Mouse (Mus musculus) sigmoid colon, adult 10 weeks (tissue): Measurements from ENCODE around the gene Rufy2. TPM values are rescaled to one million over a fixed set of nuclear protein-coding genes. Genes with fewer than 3 reads are reported as not detected.

Experiments
- polyA plus RNA-seq: library from polyadenylated mRNA; stranded (reverse); fragments of 350-450 nt; fragmentation: Illumina TruSeq; extraction: RNeasy Lipid Tissue Mini Kit (QIAGEN cat#74804); gene quantifications from one replicate; pipeline ENCODE4 v1.2.3, GENCODE M21; 2014; ENCODE audit warnings: low read depth, low replicate concordance

The Rufy2 gene
- polyA plus RNA-seq: 28.5 TPM

DNA sequence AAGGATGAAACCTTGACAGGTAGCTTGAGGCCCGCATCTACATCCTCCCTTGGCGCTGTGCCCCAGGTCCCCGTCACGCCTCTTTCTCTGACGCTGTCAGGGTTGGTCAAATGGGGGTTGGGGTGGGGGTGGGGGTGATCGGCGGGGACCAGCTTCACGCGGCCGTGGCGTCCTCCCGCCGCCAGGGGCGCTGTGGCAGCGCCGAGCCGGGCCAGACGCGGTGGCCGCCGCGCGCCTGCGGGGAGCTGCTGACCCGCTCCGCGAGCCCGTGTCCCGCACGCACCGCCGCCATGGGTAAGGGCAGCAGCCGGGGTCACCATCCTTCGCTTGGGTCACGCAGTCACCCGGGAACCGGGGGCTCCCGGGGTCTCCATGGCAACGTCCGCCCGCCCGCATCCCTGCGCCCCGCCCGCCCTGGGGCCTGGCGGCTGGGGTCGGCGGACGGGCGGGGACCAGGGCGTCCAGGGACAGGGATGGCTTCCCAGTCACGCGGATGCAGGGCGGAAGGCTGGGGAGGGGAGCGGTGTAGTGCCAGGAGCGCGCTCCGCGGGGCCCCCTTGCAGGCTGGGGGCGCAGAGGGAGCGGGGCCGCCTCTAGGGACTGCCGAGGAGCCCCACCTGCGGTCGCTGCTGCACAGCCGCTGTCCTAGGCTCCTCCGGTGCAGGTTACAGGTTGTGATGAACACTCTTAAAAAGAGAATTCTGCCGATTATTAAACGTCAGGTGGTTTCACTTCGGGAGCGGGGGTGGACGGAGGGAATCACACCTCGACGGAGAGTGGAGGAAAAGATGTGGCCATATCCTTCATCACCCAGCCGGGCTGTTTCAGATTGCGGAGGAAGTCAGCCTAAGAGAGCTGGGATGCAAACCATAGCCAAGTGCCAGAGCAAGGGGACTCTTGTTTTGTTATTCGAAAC, at the start of gene Rufy2:
Gene Rufy2 (plus strand): TSS at position 185 of the 916 bp plus-strand sequence.

DNA sequence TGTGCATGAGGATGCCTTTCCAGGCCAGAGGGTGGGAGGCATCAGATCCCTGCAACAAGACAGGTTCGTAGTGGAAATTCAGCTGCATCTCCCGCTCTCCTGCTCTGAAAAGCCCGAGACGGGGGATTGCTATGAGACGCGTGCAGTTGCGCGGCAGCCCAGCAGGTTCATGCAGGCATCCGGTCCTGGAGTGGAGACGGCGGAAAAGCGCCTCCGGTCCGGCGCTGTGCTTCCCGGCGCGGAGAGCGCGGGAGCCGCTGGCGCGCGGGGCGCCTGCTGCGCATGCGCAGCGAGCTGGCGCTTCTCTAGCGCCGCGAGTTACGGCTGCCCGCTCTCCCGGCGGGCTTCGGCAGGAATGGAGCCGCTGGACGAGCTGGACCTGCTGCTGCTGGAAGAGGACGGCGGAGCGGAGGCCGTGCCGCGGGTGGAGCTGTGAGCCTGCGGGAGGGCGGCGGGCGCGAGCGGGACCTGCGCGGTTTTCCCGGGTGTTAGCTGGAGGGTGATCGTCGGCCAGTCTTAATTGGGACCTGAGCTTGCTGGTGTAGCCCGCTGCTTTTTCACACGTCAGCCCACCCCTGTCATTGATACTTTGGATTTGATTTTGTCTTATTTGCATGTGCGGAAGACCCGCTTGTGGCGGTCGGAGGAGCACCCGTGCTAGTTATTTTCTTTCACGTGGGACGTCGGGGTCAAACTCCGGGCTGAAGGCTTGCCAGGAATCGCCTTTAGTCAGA, 33.1 kb upstream of the Rufy2 start, which contains the start of gene Dna2:
Gene Dna2 (plus strand): TSS at position 289 of the 734 bp plus-strand sequence.

DNA sequence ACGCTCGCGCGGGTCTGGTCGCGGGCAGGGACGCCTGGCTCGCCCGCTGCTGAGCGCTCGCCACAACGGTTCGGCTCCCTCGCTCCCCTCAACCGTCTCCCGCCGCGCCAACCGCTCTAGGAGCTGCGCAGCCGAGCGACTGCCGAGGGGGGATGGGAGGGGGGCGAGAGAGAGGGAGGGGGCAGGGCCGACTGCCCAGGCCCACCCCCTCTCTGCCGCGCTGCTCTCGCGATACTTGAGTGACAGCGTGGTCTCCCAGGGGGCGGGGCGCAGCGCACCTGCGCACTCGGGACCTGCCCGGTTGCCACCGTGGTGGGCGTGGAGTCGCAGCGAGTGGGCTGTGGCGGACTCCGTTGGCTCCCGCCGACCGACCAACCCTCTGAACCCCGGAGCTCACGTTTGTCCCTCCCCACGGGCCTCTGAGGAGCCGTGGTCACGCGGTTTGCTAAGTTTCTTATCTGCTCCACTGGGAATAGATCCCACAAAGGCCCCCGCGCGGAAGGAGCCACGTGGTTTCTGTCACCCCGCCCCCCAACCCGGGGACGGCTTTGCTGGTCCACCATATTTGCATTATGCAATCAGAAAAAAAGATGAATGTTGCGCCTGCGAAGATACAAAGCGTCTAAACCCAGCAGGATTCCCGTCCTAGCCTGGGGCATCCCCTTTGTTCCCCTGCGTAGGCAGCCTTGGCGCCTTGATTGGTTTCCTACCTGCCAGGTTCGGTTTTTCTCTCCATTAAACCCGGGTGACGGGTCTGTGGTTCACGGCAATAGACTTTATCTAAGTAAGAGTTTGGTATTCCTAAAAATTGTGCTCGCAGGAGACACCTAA, 43.9 kb downstream of the Rufy2 start, which contains the start of the genes Hnrnph3 and Pbld2:
Gene Hnrnph3 (minus strand): TSS at position 469 of the 831 bp plus-strand sequence.
Gene Pbld2 (plus strand): TSS at position 567 of the 831 bp plus-strand sequence.

DNA sequence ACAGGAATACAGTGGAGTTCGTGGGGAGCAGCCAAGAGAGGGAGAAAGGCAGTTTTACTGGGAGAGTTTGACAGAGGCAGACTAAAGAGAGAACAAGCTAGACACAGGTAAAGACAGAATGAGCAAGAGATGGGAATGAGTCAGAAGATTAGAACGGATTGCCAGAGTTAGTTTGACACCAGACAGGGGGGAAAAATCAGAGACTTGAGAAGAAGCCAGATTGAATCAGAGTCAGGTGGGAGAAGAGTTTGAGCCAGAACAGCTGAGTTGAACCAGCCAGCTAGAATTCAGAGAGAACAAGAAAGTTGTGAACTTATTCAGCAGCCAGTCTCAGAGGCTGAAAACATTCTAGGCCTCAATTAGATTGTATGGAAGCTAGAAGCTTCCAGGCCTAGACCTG, 79.8 kb downstream of the Rufy2 start, which contains the start of gene Pbld1:
Gene Pbld1 (plus strand): TSS at position 301 of the 400 bp plus-strand sequence.

Other genes starting within 250 kb of the Rufy2 start
- gene Ccar1, start 187.9 kb upstream of the Rufy2 start, polyA plus RNA-seq: 230 TPM
- gene Tet1, start 71.2 kb upstream of the Rufy2 start, polyA plus RNA-seq: 1.7 TPM
- 52.0 TPM for gene Slc25a16, start 59.6 kb upstream of the Rufy2 start, polyA plus RNA-seq
- gene Dna2, start 33.2 kb upstream of the Rufy2 start, polyA plus RNA-seq: 6.8 TPM
- 124 TPM for gene Hnrnph3, start 44.0 kb downstream of the Rufy2 start, polyA plus RNA-seq
- 16.8 TPM for gene Pbld2, start 44.1 kb downstream of the Rufy2 start, polyA plus RNA-seq
- gene Pbld1, start 79.9 kb downstream of the Rufy2 start, polyA plus RNA-seq: 4.4 TPM
- not detected for gene Atoh7, start 119.4 kb downstream of the Rufy2 start, polyA plus RNA-seq
- not detected for gene Mypn, start 223.7 kb downstream of the Rufy2 start, polyA plus RNA-seq